Mouse (Mus musculus) G1E (cell line): ENCODE measurements around the gene Gm5565. TPM values are rescaled to one million over a fixed set of nuclear protein-coding genes. Genes with fewer than 3 reads are reported as not detected.

Source experiments
- ATAC-seq: 2 replicates; pipeline ENCODE4 v1.8.0; 2016; ENCODE audit warnings: mild to moderate bottlenecking; ENCODE audit not compliant: insufficient number of reproducible peaks, poor library complexity, low FRiP score, severe bottlenecking; ENCODE audit errors: extremely low read depth
- DNase-seq: peaks from one replicate; pipeline ENCODE4 v3.0.0; 2012; ENCODE audit warnings: low spot score
- H3K27me3 ChIP-seq: 2 replicates; pipeline ENCODE4 v1.6.1; 2012; ENCODE audit warnings: mild to moderate bottlenecking, low read length, inconsistent platforms; ENCODE audit not compliant: insufficient read depth
- H3K36me3 ChIP-seq: replicated peaks from 2 replicates; pipeline ENCODE3; 2012; ENCODE audit warnings: mild to moderate bottlenecking, inconsistent platforms
- H3K4me1 ChIP-seq: 2 replicates; pipeline ENCODE4 v1.6.1; 2012; ENCODE audit warnings: low read depth, low read length, inconsistent platforms, mixed read lengths; ENCODE audit not compliant: insufficient read depth
- H3K4me3 ChIP-seq: 2 replicates; pipeline ENCODE4 v1.5.1; 2012; ENCODE audit warnings: low read depth, mild to moderate bottlenecking, inconsistent platforms, low read length, moderate library complexity, mixed read lengths
- H3K9me3 ChIP-seq: replicated peaks from 2 replicates; pipeline ENCODE4 v1.6.1; 2012; ENCODE audit warnings: inconsistent platforms
- CTCF ChIP-seq: IDR thresholded peaks from 2 replicates; pipeline ENCODE4 v1.5.1; 2012; ENCODE audit warnings: low read depth, low read length, inconsistent platforms, mixed read lengths
- GATA1 ChIP-seq: IDR thresholded peaks from 2 replicates; pipeline ENCODE4 v1.6.1; 2012; ENCODE audit warnings: borderline replicate concordance, low read length, inconsistent platforms, mixed read lengths
- GATA2 ChIP-seq: IDR thresholded peaks from 2 replicates; pipeline ENCODE4 v1.6.1; 2012; ENCODE audit warnings: low read depth, low read length, inconsistent platforms, borderline replicate concordance
- POLR2AphosphoS5 ChIP-seq: IDR thresholded peaks from 2 replicates; pipeline ENCODE4 v1.6.1; 2012; ENCODE audit warnings: low read depth, low read length, inconsistent platforms; ENCODE audit not compliant: insufficient replicate concordance
- TAL1 ChIP-seq: conservative IDR thresholded peaks from 2 replicates; pipeline ENCODE4 v1.6.1; 2012; ENCODE audit warnings: low read depth, low read length, inconsistent platforms, mixed read lengths
- polyA plus RNA-seq: library from polyadenylated mRNA; stranded (reverse); fragments of >175 nt; gene quantifications from 2 replicates; pipeline ENCODE4 v1.2.3, GENCODE M21; 2012
- total RNA-seq, 2 experiments: library from RNA; stranded (forward) in 1 of 2; stranded (reverse) in 1 of 2; fragments of 200-1000 nt in 1 of 2; fragments of >200 nt in 1 of 2; fragmentation: Nextera tagmentation in 1 of 2; gene quantifications; 2 replicates each; pipeline ENCODE4 v1.2.3; 2014 to 2017

Gene Gm5565
- total and polyA plus RNA-seq, 3 experiments, result not detected

- DNase-seq (no peak), ATAC-seq (no peak)
- no peak for TF ChIP-seq TAL1
- TF ChIP-seq GATA2, result no peak
- no peak for TF ChIP-seq GATA1
- no peak for TF ChIP-seq POLR2AphosphoS5
- no peak for TF ChIP-seq CTCF
- Histone ChIP-seq H3K4me1 (no peaks in the 10 kb centered on the region), H3K9me3 (0 out of 2 replicates have a peak, but pooled peaks cover 2% of the 10 kb centered on the region), H3K4me3 (no peak overlapping the region), H3K27me3 (no peaks in the 10 kb centered on the region), H3K36me3 (no peaks in the 10 kb centered on the region)
Measured at GRCm38 (mm10) chr5:146150454-146150853, 9.9 kb downstream of the Gm5565 start.

- Histone ChIP-seq H3K36me3 (no peaks in the 10 kb centered on the region), H3K4me1 (no peaks in the 10 kb centered on the region), H3K9me3 (0 out of 2 replicates have a peak, but pooled peaks cover 2% of the 10 kb centered on the region), H3K27me3 (no peaks in the 10 kb centered on the region), H3K4me3 (no peak overlapping the region)
- no peak for DNase-seq
- no peak for ATAC-seq
- TF ChIP-seq GATA2 (no peak), POLR2AphosphoS5 (no peak), TAL1 (no peak), CTCF (no peak), GATA1 (no peak)
Measured at GRCm38 (mm10) chr5:146147903-146148302, 12.4 kb downstream of the Gm5565 start.

Other genes starting within 250 kb of the Gm5565 start
- gene Cyp3a25, start 150.9 kb downstream of the Gm5565 start, total RNA-seq (2014; fragmentation: Nextera tagmentation), result not detected in 2 replicates
- not detected in 2 replicates for gene Cyp3a25, start 150.9 kb downstream of the Gm5565 start, total RNA-seq (2017)
- not detected in 2 replicates for gene Cyp3a25, start 150.9 kb downstream of the Gm5565 start, polyA plus RNA-seq
- not detected in 2 replicates for gene Cyp3a59, start 81.3 kb downstream of the Gm5565 start, total RNA-seq (2014; fragmentation: Nextera tagmentation)
- not detected in 2 replicates for gene Cyp3a59, start 81.3 kb downstream of the Gm5565 start, total RNA-seq (2017)
- gene Cyp3a59, start 81.3 kb downstream of the Gm5565 start, polyA plus RNA-seq, result not detected in 2 replicates
- gene Gm6309, start 10.2 kb upstream of the Gm5565 start, total RNA-seq (2014; fragmentation: Nextera tagmentation), result not detected in 2 replicates
- gene Gm6309, start 10.2 kb upstream of the Gm5565 start, total RNA-seq (2017), result not detected in 2 replicates
- not detected in 2 replicates for gene Gm6309, start 10.2 kb upstream of the Gm5565 start, polyA plus RNA-seq
- not detected in 2 replicates for gene 1700001J03Rik, start 24.8 kb upstream of the Gm5565 start, total RNA-seq (2014; fragmentation: Nextera tagmentation)
- gene 1700001J03Rik, start 24.8 kb upstream of the Gm5565 start, total RNA-seq (2017), result 0.16 TPM in 1 of 2 replicates, not detected in the other
- not detected in 2 replicates for gene 1700001J03Rik, start 24.8 kb upstream of the Gm5565 start, polyA plus RNA-seq
- 56.1 and 62.6 TPM in 2 replicates for gene Rnf6, start 61.0 kb upstream of the Gm5565 start, total RNA-seq (2014; fragmentation: Nextera tagmentation)
- 48.4 and 56.4 TPM in 2 replicates for gene Rnf6, start 61.0 kb upstream of the Gm5565 start, total RNA-seq (2017)
- gene Rnf6, start 61.0 kb upstream of the Gm5565 start, polyA plus RNA-seq, result 8.1 and 13.9 TPM in 2 replicates
- gene Cdk8, start 70.7 kb upstream of the Gm5565 start, total RNA-seq (2014; fragmentation: Nextera tagmentation), result 160 and 167 TPM in 2 replicates
- 64.9 and 67.0 TPM in 2 replicates for gene Cdk8, start 70.7 kb upstream of the Gm5565 start, total RNA-seq (2017)
- gene Cdk8, start 70.7 kb upstream of the Gm5565 start, polyA plus RNA-seq, result 28.3 and 30.2 TPM in 2 replicates
- not detected in 2 replicates for gene Wasf3, start 224.4 kb upstream of the Gm5565 start, total RNA-seq (2014; fragmentation: Nextera tagmentation)
- gene Wasf3, start 224.4 kb upstream of the Gm5565 start, total RNA-seq (2017), result 0.05 and 0.06 TPM in 2 replicates
- not detected in 2 replicates for gene Wasf3, start 224.4 kb upstream of the Gm5565 start, polyA plus RNA-seq